Mouse (Mus musculus): ENCODE measurements around the gene Acyp1.
A peak's percentile ranks its signal among the peaks of the same experiment; 100 is the strongest.

Gene Acyp1

GRCm38 (mm10) chr12:85287809-85288485, at the start of gene Acyp1:
Gene Acyp1 (minus strand): TSS chr12:85288438.
- no peak for DNase-seq (ENCODE audit: low spot score in 2 of 2)

GRCm38 (mm10) chr12:85337567-85338311, 49.5 kb upstream of the Acyp1 start:
- DNase-seq (ENCODE audit: low spot score in 2 of 2) = no peak

GRCm38 (mm10) chr12:85330153-85330552, 41.9 kb upstream of the Acyp1 start:
- DNase-seq (ENCODE audit: low spot score in 2 of 2) = no peak

- DNase-seq (ENCODE audit: low spot score in 2 of 2) = no peak
Observed at GRCm38 (mm10) chr12:85308651-85309050, 20.4 kb upstream of the Acyp1 start.

- peak; percentile 71 to 85 for DNase-seq (ENCODE audit: low spot score in 2 of 2)
Observed at GRCm38 (mm10) chr12:85305247-85305892, 17.1 kb upstream of the Acyp1 start.

GRCm38 (mm10) chr12:85304725-85305124, 16.5 kb upstream of the Acyp1 start:
- DNase-seq (ENCODE audit: low spot score in 2 of 2) = no peak

- no peak for DNase-seq (ENCODE audit: low spot score in 2 of 2)
Observed at GRCm38 (mm10) chr12:85303256-85303655, 15.0 kb upstream of the Acyp1 start.

GRCm38 (mm10) chr12:85298835-85299180, 10.6 kb upstream of the Acyp1 start:
- DNase-seq (ENCODE audit: low spot score in 2 of 2) = no peak

GRCm38 (mm10) chr12:85298127-85298834, 10.0 kb upstream of the Acyp1 start:
- no peak for DNase-seq (ENCODE audit: low spot score in 2 of 2)

GRCm38 (mm10) chr12:85297345-85297997, 9.2 kb upstream of the Acyp1 start:
- no peak for DNase-seq (ENCODE audit: low spot score in 2 of 2)

GRCm38 (mm10) chr12:85296915-85297314, 8.7 kb upstream of the Acyp1 start:
- DNase-seq (ENCODE audit: low spot score in 2 of 2) = no peak

GRCm38 (mm10) chr12:85295506-85295905, 7.3 kb upstream of the Acyp1 start:
- DNase-seq (ENCODE audit: low spot score in 2 of 2) = no peak

GRCm38 (mm10) chr12:85292906-85293305, 4.7 kb upstream of the Acyp1 start:
- DNase-seq (ENCODE audit: low spot score in 2 of 2) = no peak

- DNase-seq (ENCODE audit: low spot score in 2 of 2) = no peak
Observed at GRCm38 (mm10) chr12:85292288-85292687, 4.0 kb upstream of the Acyp1 start.

- DNase-seq (ENCODE audit: low spot score in 2 of 2) = no peak
Observed at GRCm38 (mm10) chr12:85291541-85291940, 3.3 kb upstream of the Acyp1 start.

GRCm38 (mm10) chr12:85290633-85291032, 2.4 kb upstream of the Acyp1 start:
- no peak for DNase-seq (ENCODE audit: low spot score in 2 of 2)

GRCm38 (mm10) chr12:85289157-85290000, 1.1 kb upstream of the Acyp1 start:
- no peak for DNase-seq (ENCODE audit: low spot score in 2 of 2)

GRCm38 (mm10) chr12:85288486-85289156, 383 bp upstream of the Acyp1 start, which contains the start of gene Zc2hc1c:
Gene Zc2hc1c (plus strand): TSS chr12:85288591.
- DNase-seq (ENCODE audit: low spot score in 2 of 2) = peak; percentile 53 to 55

- no peak for DNase-seq (ENCODE audit: low spot score in 2 of 2)
Observed at GRCm38 (mm10) chr12:85286941-85287340, 1.3 kb downstream of the Acyp1 start.

- DNase-seq (ENCODE audit: low spot score in 2 of 2) = no peak
Observed at GRCm38 (mm10) chr12:85284996-85285395, 3.2 kb downstream of the Acyp1 start.

Measured in cerebellum, postnatal 4 days (tissue).